7 mouse cellular contexts compared by ENCODE assay signal in genomic region chr17:86964041-86964440, GRCm38 (mm10). TPM values are rescaled to one million over a fixed set of nuclear protein-coding genes. Genes with fewer than 3 reads are reported as not detected.
A peak's percentile ranks its signal among the peaks of the same experiment; 100 is the strongest.
DNase-seq lines count a peak whose midpoint lies in the region; ATAC-seq lines count a peak whose summit lies in the region.

No protein-coding gene starts in this region.

- H3K9me3 ChIP-seq in megakaryocyte, embryonic 14.5 days: no peaks in the 10 kb centered on the region
- H3K9me3 ChIP-seq in embryonic facial prominence, embryonic 14.5 days (ENCODE audit: control insufficient read depth, low read length): no peaks in the 10 kb centered on the region
- no peaks in the 10 kb centered on the region for H3K9me3 ChIP-seq in intestine, embryonic 14.5 days (ENCODE audit: control insufficient read depth, low read length)

- peak overlapping the region; percentile 67 for H3K4me2 ChIP-seq in embryonic facial prominence, embryonic 14.5 days (ENCODE audit: low read depth, low read length)
- H3K4me2 ChIP-seq in intestine, embryonic 14.5 days (ENCODE audit: low read length): peak overlapping the region; percentile 90

- ATAC-seq in megakaryocyte, adult 5-6 weeks (ENCODE audit: poor library complexity, severe bottlenecking): no peak
- no peak for ATAC-seq in embryonic facial prominence, embryonic 14.5 days (ENCODE audit: low read depth)
- no peak for ATAC-seq in intestine, embryonic 14.5 days (replicated peaks; ENCODE audit: low FRiP score, low TSS enrichment, low read depth)

- peak overlapping the region; percentile 94 for H3K9ac ChIP-seq in embryonic facial prominence, embryonic 14.5 days (ENCODE audit: low read depth, low read length)
- peak overlapping the region; percentile 83 for H3K9ac ChIP-seq in intestine, embryonic 14.5 days (ENCODE audit: low read length)

- 0% methylated on average over 6 of the region's 6 CpGs for WGBS in embryonic facial prominence, embryonic 14.5 days
- 1% methylated on average over 6 of the region's 6 CpGs for WGBS in intestine, embryonic 14.5 days

- H3K27ac ChIP-seq in embryonic facial prominence, embryonic 14.5 days (replicated peaks; ENCODE audit: low read depth, low read length): peak overlapping the region; percentile 96
- peak overlapping the region; percentile 88 for H3K27ac ChIP-seq in intestine, embryonic 14.5 days (ENCODE audit: low read depth)

- peaks cover 79% of the 10 kb centered on the region for H3K27me3 ChIP-seq in megakaryocyte, embryonic 14.5 days (replicated peaks)
- H3K27me3 ChIP-seq in embryonic facial prominence, embryonic 14.5 days (replicated peaks; ENCODE audit: control insufficient read depth, insufficient read depth, low read length): no peaks in the 10 kb centered on the region
- no peaks in the 10 kb centered on the region for H3K27me3 ChIP-seq in intestine, embryonic 14.5 days (replicated peaks; ENCODE audit: control insufficient read depth, insufficient read depth, low read length)

- peaks cover 29% of the 10 kb centered on the region for H3K4me1 ChIP-seq in megakaryocyte, embryonic 14.5 days
- H3K4me1 ChIP-seq in embryonic facial prominence, embryonic 14.5 days (ENCODE audit: control insufficient read depth, insufficient read depth, low read length): peaks cover 42% of the 10 kb centered on the region
- H3K4me1 ChIP-seq in intestine, embryonic 14.5 days (replicated peaks; ENCODE audit: control insufficient read depth, insufficient read depth, low read length): peaks cover 17% of the 10 kb centered on the region

- H3K36me3 ChIP-seq in megakaryocyte, embryonic 14.5 days (replicated peaks; ENCODE audit: low read length): no peaks in the 10 kb centered on the region
- no peaks in the 10 kb centered on the region for H3K36me3 ChIP-seq in embryonic facial prominence, embryonic 14.5 days (ENCODE audit: control insufficient read depth, insufficient read depth, low read length)
- H3K36me3 ChIP-seq in intestine, embryonic 14.5 days (ENCODE audit: control insufficient read depth, insufficient read depth, low read length): peaks cover 5% of the 10 kb centered on the region; the same call in 1 of the 2 replicates

- DNase-seq in embryonic facial prominence, embryonic 14.5 days (ENCODE audit: low spot score): no peak
- DNase-seq in intestine, embryonic 14.5 days (ENCODE audit: low spot score): peak; percentile 73
- DNase-seq in mesoderm, embryonic 11.5 days (ENCODE audit: low read depth, low spot score): peak; percentile 30
- no peak for DNase-seq in right cerebral cortex, postnatal 14 days
- no peak for DNase-seq in right cerebral cortex, adult 18-20 months

- H3K4me3 ChIP-seq in megakaryocyte, embryonic 14.5 days (replicated peaks): peak overlapping the region; percentile 93
- peak overlapping the region; percentile 84 for H3K4me3 ChIP-seq in embryonic facial prominence, embryonic 14.5 days (ENCODE audit: low read depth, low read length)
- H3K4me3 ChIP-seq in intestine, embryonic 14.5 days (ENCODE audit: low read depth, low read length): peak overlapping the region; percentile 68

RNA-seq across cellular contexts. Expression of gene Rhoq, which starts 1.2 kb away (rescaled TPM):
- polyA plus RNA-seq in megakaryocyte, embryonic 14.5 days (2012; ENCODE audit: insufficient read depth, low replicate concordance): 0.77 TPM in 1 of 2 replicates, not detected in the other
- 16.5 and 25.2 TPM in 2 replicates for total RNA-seq in megakaryocyte, adult 5-6 weeks (2015)
- total RNA-seq in megakaryocyte, adult 5-6 weeks (2017): 16.5 and 17.8 TPM in 2 replicates
- polyA plus RNA-seq in embryonic facial prominence, embryonic 14.5 days (2014; fragmentation: Nextera tagmentation; extraction: Ambion mirVana): 36.9 and 37.8 TPM in 2 replicates
- polyA plus RNA-seq in intestine, embryonic 14.5 days (2014; fragmentation: Nextera tagmentation; extraction: Ambion mirVana): 18.6 and 18.7 TPM in 2 replicates

RNA-seq across cellular contexts. Expression of gene Atp6v1e2, which starts 16.3 kb away (rescaled TPM):
- polyA plus RNA-seq in megakaryocyte, embryonic 14.5 days (2012; ENCODE audit: insufficient read depth, low replicate concordance): not detected in 2 replicates
- total RNA-seq in megakaryocyte, adult 5-6 weeks (2015): not detected in 2 replicates
- total RNA-seq in megakaryocyte, adult 5-6 weeks (2017): not detected in 2 replicates
- polyA plus RNA-seq in embryonic facial prominence, embryonic 14.5 days (2014; fragmentation: Nextera tagmentation; extraction: Ambion mirVana): not detected in 2 replicates
- polyA plus RNA-seq in intestine, embryonic 14.5 days (2014; fragmentation: Nextera tagmentation; extraction: Ambion mirVana): not detected in 2 replicates

RNA-seq across cellular contexts. Expression of gene Tmem247, which starts 46.9 kb away (rescaled TPM):
- not detected in 2 replicates for polyA plus RNA-seq in megakaryocyte, embryonic 14.5 days (2012; ENCODE audit: insufficient read depth, low replicate concordance)
- not detected in 2 replicates for total RNA-seq in megakaryocyte, adult 5-6 weeks (2015)
- total RNA-seq in megakaryocyte, adult 5-6 weeks (2017): not detected in 2 replicates
- not detected in 2 replicates for polyA plus RNA-seq in embryonic facial prominence, embryonic 14.5 days (2014; fragmentation: Nextera tagmentation; extraction: Ambion mirVana)
- polyA plus RNA-seq in intestine, embryonic 14.5 days (2014; fragmentation: Nextera tagmentation; extraction: Ambion mirVana): not detected in 2 replicates

Comparison
In these comparisons a context has a peak if more than half of its experiments do, and no peak if none do; other contexts are left out.
1. DNase-seq: peak in intestine, embryonic 14.5 days (single experiment) and mesoderm, embryonic 11.5 days (single experiment); none in embryonic facial prominence, embryonic 14.5 days (single experiment), right cerebral cortex, postnatal 14 days (single experiment) and right cerebral cortex, adult 18-20 months (single experiment).
2. RNA of gene Rhoq, which starts 1.2 kb away (polyA plus RNA-seq): 36.9 to 37.8 TPM in embryonic facial prominence, embryonic 14.5 days and 18.6 to 18.7 TPM in intestine, embryonic 14.5 days; 0.77 TPM in megakaryocyte, embryonic 14.5 days; every median in the first group is over 10 times any median in the second.
3. Peak in every context shown above with its lines, with median percentiles within 50 percentile points of each other: H3K4me3 ChIP-seq.